Mouse (Mus musculus) natural killer cell, adult 2 months (primary cell): ENCODE measurements around the gene Lyar.
A peak's percentile ranks its signal among the peaks of the same experiment; 100 is the strongest.

ENCODE experiments used
- DNase-seq, 2 experiments: peaks; one replicate each; pipeline ENCODE4 v3.0.0; 2022; ENCODE audit warnings: low spot score in 2 of 2

The Lyar gene

GRCm38 (mm10) chr5:38255644-38256043 is 35.4 kb downstream of the Lyar start:
- DNase-seq: no peak

- no peak for DNase-seq
Observed at GRCm38 (mm10) chr5:38256551-38256950, 36.3 kb downstream of the Lyar start.

- no peak for DNase-seq
Observed at GRCm38 (mm10) chr5:38258034-38258772, 37.9 kb downstream of the Lyar start.

GRCm38 (mm10) chr5:38258773-38259146 is 38.5 kb downstream of the Lyar start:
- no peak for DNase-seq

- no peak for DNase-seq
Observed at GRCm38 (mm10) chr5:38259455-38260106, 39.3 kb downstream of the Lyar start.

- peak; percentile 57 to 67 for DNase-seq
Observed at GRCm38 (mm10) chr5:38260107-38260682, 39.9 kb downstream of the Lyar start, which contains the start of gene Tmem128. Tmem128 (plus strand) TSS chr5:38260185.

GRCm38 (mm10) chr5:38270942-38271341 is 50.7 kb downstream of the Lyar start:
- no peak for DNase-seq

- DNase-seq: peak in 1 of 2 experiments; percentile 28
Observed at GRCm38 (mm10) chr5:38273831-38274230, 53.6 kb downstream of the Lyar start.

- DNase-seq: no peak
Observed at GRCm38 (mm10) chr5:38275771-38276170, 55.5 kb downstream of the Lyar start, which contains the start of gene Otop1. Otop1 (plus strand) TSS chr5:38275972.

GRCm38 (mm10) chr5:38276451-38276850 is 56.2 kb downstream of the Lyar start:
- no peak for DNase-seq

- no peak for DNase-seq
Observed at GRCm38 (mm10) chr5:38277098-38277866, 57.0 kb downstream of the Lyar start.

GRCm38 (mm10) chr5:38277936-38278600 is 57.8 kb downstream of the Lyar start:
- DNase-seq: no peak

GRCm38 (mm10) chr5:38280075-38280474 is 59.8 kb downstream of the Lyar start:
- DNase-seq: no peak
